Comparison of ENCODE assay signal across 19 mouse cellular contexts in genomic region chr5:76063473-76063872, GRCm38 (mm10).
DNase-seq lines count a peak whose midpoint lies in the region; ATAC-seq and TF ChIP-seq lines count a peak whose summit lies in the region.
"Had no signal": no experiment of that assay in that cellular context is flagged by ENCODE, and none has a peak within 500 bp of the region (broad histone marks: within the 10 kb centered on the region; RNA-seq: fewer than 3 reads in every experiment).

No protein-coding gene starts in this region.

- no peak overlapping the region for H3K27ac ChIP-seq in stomach, embryonic 14.5 days (ENCODE audit: low read length)
- H3K27ac ChIP-seq in stomach, postnatal 0 days (replicated peaks): no peak overlapping the region
- no peak overlapping the region; the same call in 1 of the 2 replicates for H3K27ac ChIP-seq in liver, embryonic 13.5 days
- H3K27ac ChIP-seq: forebrain, embryonic 12.5 days; hindbrain, embryonic 15.5 days; midbrain, embryonic 12.5 days had no signal

- H3K27me3 ChIP-seq in stomach, embryonic 14.5 days (ENCODE audit: control insufficient read depth, insufficient read depth, low read length): no peaks in the 10 kb centered on the region
- H3K27me3 ChIP-seq in stomach, postnatal 0 days (ENCODE audit: control insufficient read depth, insufficient read depth, low read length): no peaks in the 10 kb centered on the region
- H3K27me3 ChIP-seq in liver, embryonic 13.5 days: peaks cover 11% of the 10 kb centered on the region
- H3K27me3 ChIP-seq: forebrain, embryonic 12.5 days; hindbrain, embryonic 15.5 days; midbrain, embryonic 12.5 days had no signal

- DNase-seq in embryo, embryonic 10 days (ENCODE audit: low spot score): peak; percentile 23
- DNase-seq in embryo, embryonic 11 days: no peak
- no peak for DNase-seq in stomach, postnatal 0 days (ENCODE audit: low spot score)
- peak; percentile 58 for DNase-seq in liver, embryonic 13.5 days
- peak; percentile 75 for DNase-seq in yolk sac, embryonic 10.5 days (ENCODE audit: low spot score)
- DNase-seq in retina, embryonic 14.5 days (ENCODE audit: low spot score): no peak
- no peak for DNase-seq in left cerebral cortex, adult 11 months (ENCODE audit: low spot score)
- DNase-seq: adrenal gland, adult 8-10 months; cerebellum, adult 9-11 months; kidney, adult 18-20 months; kidney, postnatal 10 days; lung, postnatal 14 days; right cerebral cortex, postnatal 4 days; thymus, adult 18-20 months had no signal

- no peak overlapping the region for H3K9ac ChIP-seq in stomach, embryonic 14.5 days (replicated peaks; ENCODE audit: low read depth, low read length)
- H3K9ac ChIP-seq in stomach, postnatal 0 days (ENCODE audit: low read length): no peak overlapping the region
- no peak overlapping the region for H3K9ac ChIP-seq in liver, embryonic 13.5 days
- H3K9ac ChIP-seq: forebrain, embryonic 12.5 days; hindbrain, embryonic 15.5 days; midbrain, embryonic 12.5 days had no signal

- H3K36me3 ChIP-seq in stomach, embryonic 14.5 days (ENCODE audit: control insufficient read depth, insufficient read depth, low read length): no peaks in the 10 kb centered on the region
- no peaks in the 10 kb centered on the region for H3K36me3 ChIP-seq in stomach, postnatal 0 days (ENCODE audit: control insufficient read depth, insufficient read depth, low read length)
- H3K36me3 ChIP-seq in liver, embryonic 13.5 days: no peaks in the 10 kb centered on the region
- H3K36me3 ChIP-seq: forebrain, embryonic 12.5 days; hindbrain, embryonic 15.5 days; midbrain, embryonic 12.5 days had no signal

- no peak for TF ChIP-seq EP300 in stomach, postnatal 0 days (optimal IDR thresholded peaks at IDR 0.05)

- no peaks in the 10 kb centered on the region for H3K9me3 ChIP-seq in stomach, embryonic 14.5 days (ENCODE audit: control insufficient read depth, low read depth, low read length)
- no peaks in the 10 kb centered on the region for H3K9me3 ChIP-seq in stomach, postnatal 0 days (ENCODE audit: control insufficient read depth, low read length)
- no peaks in the 10 kb centered on the region for H3K9me3 ChIP-seq in liver, embryonic 13.5 days (replicated peaks)
- H3K9me3 ChIP-seq: forebrain, embryonic 12.5 days; hindbrain, embryonic 15.5 days; midbrain, embryonic 12.5 days had no signal

- no peak overlapping the region for H3K4me2 ChIP-seq in stomach, embryonic 14.5 days (replicated peaks; ENCODE audit: low read depth, low read length)
- H3K4me2 ChIP-seq in stomach, postnatal 0 days (replicated peaks; ENCODE audit: low read depth): no peak overlapping the region
- H3K4me2 ChIP-seq in liver, embryonic 13.5 days: no peak overlapping the region
- H3K4me2 ChIP-seq: forebrain, embryonic 12.5 days; hindbrain, embryonic 15.5 days; midbrain, embryonic 12.5 days had no signal

- no peak for TF ChIP-seq CTCF in stomach, postnatal 0 days (IDR thresholded peaks at IDR 0.05; ENCODE audit: low read depth)

- 44% methylated on average over 6 of the region's 6 CpGs for WGBS in stomach, embryonic 14.5 days
- 41% methylated on average over 6 of the region's 6 CpGs for WGBS in stomach, postnatal 0 days
- 6% methylated on average over 6 of the region's 6 CpGs for WGBS in liver, embryonic 13.5 days (ENCODE audit: insufficient replicate concordance)

- H3K4me3 ChIP-seq in stomach, embryonic 14.5 days (ENCODE audit: low read depth, low read length): no peak overlapping the region
- H3K4me3 ChIP-seq in stomach, postnatal 0 days (ENCODE audit: low read depth, low read length): no peak overlapping the region
- H3K4me3 ChIP-seq in liver, embryonic 13.5 days (replicated peaks): no peak overlapping the region
- H3K4me3 ChIP-seq: forebrain, embryonic 12.5 days; hindbrain, embryonic 15.5 days; midbrain, embryonic 12.5 days had no signal

- peaks cover 15% of the 10 kb centered on the region for H3K4me1 ChIP-seq in stomach, embryonic 14.5 days (ENCODE audit: control insufficient read depth, insufficient read depth, low read length)
- H3K4me1 ChIP-seq in stomach, postnatal 0 days (replicated peaks; ENCODE audit: control insufficient read depth, insufficient read depth): no peaks in the 10 kb centered on the region
- H3K4me1 ChIP-seq in liver, embryonic 13.5 days (replicated peaks): peaks cover 27% of the 10 kb centered on the region
- H3K4me1 ChIP-seq: forebrain, embryonic 12.5 days; midbrain, embryonic 12.5 days had no signal

- peak; percentile 42; the same call in 1 of the 2 replicates for ATAC-seq in stomach, embryonic 14.5 days (ENCODE audit: insufficient number of reproducible peaks, insufficient read depth, low FRiP score, low read depth)
- no peak for ATAC-seq in stomach, postnatal 0 days (ENCODE audit: low FRiP score, low TSS enrichment)
- ATAC-seq in liver, embryonic 13.5 days (ENCODE audit: low read depth): peak; percentile 91
- ATAC-seq: CD4-positive, CD25-positive, alpha-beta regulatory T cell, adult 4 months had no signal

Comparison
In these comparisons a context has a peak if more than half of its experiments do, and no peak if none do; other contexts are left out.
1. DNase-seq: peak in embryo, embryonic 10 days (single experiment), liver, embryonic 13.5 days (single experiment) and yolk sac, embryonic 10.5 days (single experiment); none in embryo, embryonic 11 days (single experiment), stomach, postnatal 0 days (single experiment), retina, embryonic 14.5 days (single experiment) and left cerebral cortex, adult 11 months (single experiment).